Mouse (Mus musculus) neural tube, embryonic 14.5 days (tissue): ENCODE results near the gene Tmem245. TPM values are rescaled to one million over a fixed set of nuclear protein-coding genes. Genes with fewer than 3 reads are reported as not detected.
"Not testable (repeated sequence)": the region's sequence is repeated elsewhere in the genome, so short reads cannot be mapped to it uniquely, and the experiment has no call there.

Experiments used
- ATAC-seq: fragments of 200-750 bp; cut with Nextera tagmentation; 2 replicates; pipeline ENCODE4 v1.8.0; 2017; ENCODE audit warnings: low read depth, mild to moderate bottlenecking, moderate TSS enrichment, moderate library complexity
- H3K27ac ChIP-seq: fragments of 300-500 bp; sonication (generic); 2 replicates; pipeline ENCODE4 v1.5.1; 2014; ENCODE audit warnings: low read depth, mild to moderate bottlenecking, control low read depth, low read length, moderate library complexity, mixed read lengths
- H3K27me3 ChIP-seq: fragments of 300-500 bp; sonication (generic); 2 replicates; pipeline ENCODE4 v1.6.1; 2014; ENCODE audit warnings: low read length; ENCODE audit not compliant: control insufficient read depth, insufficient read depth
- H3K36me3 ChIP-seq: fragments of 300-500 bp; sonication (generic); 2 replicates; pipeline ENCODE4 v1.6.1; 2014; ENCODE audit warnings: low read length, mixed read lengths; ENCODE audit not compliant: control insufficient read depth, insufficient read depth
- H3K4me1 ChIP-seq: fragments of 300-500 bp; sonication (generic); 2 replicates; pipeline ENCODE4 v1.6.1; 2014; ENCODE audit warnings: low read length; ENCODE audit not compliant: control insufficient read depth, insufficient read depth
- H3K4me2 ChIP-seq: fragments of 300-500 bp; sonication (generic); 2 replicates; pipeline ENCODE4 v1.6.1; 2014; ENCODE audit warnings: mild to moderate bottlenecking, low read depth, low read length, control low read depth
- H3K4me3 ChIP-seq: fragments of 300-500 bp; sonication (generic); 2 replicates; pipeline ENCODE4 v1.5.1; 2014; ENCODE audit warnings: low read depth, low read length, control low read depth, mixed read lengths
- H3K9ac ChIP-seq: fragments of 300-500 bp; sonication (generic); replicated peaks from 2 replicates; pipeline ENCODE4 v1.6.1; 2014; ENCODE audit warnings: low read depth, mild to moderate bottlenecking, control low read depth, low read length, mixed read lengths
- H3K9me3 ChIP-seq: fragments of 300-500 bp; sonication (generic); 2 replicates; pipeline ENCODE4 v1.6.1; 2016; ENCODE audit warnings: low read length; ENCODE audit not compliant: control insufficient read depth
- WGBS: fragments of 180-500 bp; shearing (Covaris S2); extraction: QIAGEN DNeasy Blood & Tissue Kit; methylation state at CpG from one replicate; pipeline ENCODE4 v1.1.7; 2014; 5-methylcytosine and 5-hydroxymethylcytosine counted together
- polyA plus RNA-seq: library from polyadenylated mRNA; unstranded; fragments of >200 nt; fragmentation: Nextera tagmentation; extraction: Ambion mirVana; gene quantifications from 2 replicates; pipeline ENCODE4 v1.2.1, GENCODE M21; 2014

Tmem245 gene
- polyA plus RNA-seq, 1 experiment from 2014 or later = 9.3 TPM

DNA sequence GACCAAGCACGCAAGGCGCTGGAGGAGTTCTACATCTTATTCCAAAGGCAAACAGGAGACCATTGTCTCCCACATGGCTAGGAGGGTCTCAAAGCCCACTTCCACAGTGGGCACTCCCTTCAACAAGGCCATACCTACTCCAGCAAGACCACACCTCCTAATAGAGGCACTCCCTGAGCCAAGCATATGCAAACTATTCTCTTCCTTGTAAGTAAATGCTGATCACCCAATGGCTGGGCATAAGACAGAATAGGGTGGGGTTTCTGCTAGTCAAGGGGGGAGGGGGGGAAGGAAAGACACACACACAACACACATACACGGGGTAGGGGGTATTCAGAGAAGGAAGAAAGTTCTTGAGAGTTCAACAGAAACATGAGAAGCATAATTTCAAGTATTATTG is 53.0 kb downstream of the Tmem245 start:
- no peaks in the 10 kb centered on the region for H3K4me1 ChIP-seq
- WGBS = 97% methylated on average over 3 of the region's 3 CpGs
- ATAC-seq = no peak
- H3K27me3 ChIP-seq = no peaks in the 10 kb centered on the region
- no peak overlapping the region for H3K4me2 ChIP-seq
- H3K4me3 ChIP-seq = no peak overlapping the region
- no peak overlapping the region for H3K9ac ChIP-seq
- H3K27ac ChIP-seq = no peak overlapping the region
- no peaks in the 10 kb centered on the region for H3K9me3 ChIP-seq
- no peaks in the 10 kb centered on the region; the same call in 1 of the 2 replicates for H3K36me3 ChIP-seq

DNA sequence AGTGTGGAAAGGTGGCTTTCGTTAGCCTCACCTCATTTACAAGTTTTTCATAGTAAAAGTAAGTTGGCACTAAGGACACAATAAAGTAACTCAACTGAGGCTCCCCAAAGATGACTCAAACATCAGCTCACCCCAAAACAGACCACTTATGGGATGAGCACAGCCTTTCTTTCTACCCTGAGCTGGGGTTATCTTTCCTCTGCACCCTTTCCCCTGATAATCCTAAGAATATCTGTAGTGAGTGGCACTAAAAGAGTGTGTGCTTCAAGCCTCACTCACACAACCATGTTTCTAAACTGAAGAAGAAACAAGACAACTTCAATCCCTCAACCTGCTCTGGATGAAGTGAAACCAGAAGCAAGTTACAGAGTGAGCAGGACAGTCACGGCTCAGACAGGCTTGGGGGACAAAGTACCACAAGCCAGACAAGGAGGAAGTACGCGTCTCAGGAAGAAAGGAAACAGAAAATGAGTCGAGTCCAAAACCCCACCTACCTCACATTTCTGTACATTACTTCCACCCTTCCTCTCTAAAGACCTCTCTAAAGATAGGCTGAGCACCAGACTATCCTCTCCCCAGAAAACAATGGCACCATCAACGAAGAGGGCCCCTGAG is 54.6 kb downstream of the Tmem245 start:
- H3K4me3 ChIP-seq = no peak overlapping the region
- no peaks in the 10 kb centered on the region for H3K27me3 ChIP-seq
- 93% methylated on average over 6 of the region's 6 CpGs for WGBS
- no peak for ATAC-seq
- H3K27ac ChIP-seq = no peak overlapping the region
- H3K36me3 ChIP-seq = no peaks in the 10 kb centered on the region; the same call in 1 of the 2 replicates
- no peaks in the 10 kb centered on the region for H3K9me3 ChIP-seq
- no peak overlapping the region for H3K4me2 ChIP-seq
- no peaks in the 10 kb centered on the region for H3K4me1 ChIP-seq
- H3K9ac ChIP-seq = no peak overlapping the region

DNA sequence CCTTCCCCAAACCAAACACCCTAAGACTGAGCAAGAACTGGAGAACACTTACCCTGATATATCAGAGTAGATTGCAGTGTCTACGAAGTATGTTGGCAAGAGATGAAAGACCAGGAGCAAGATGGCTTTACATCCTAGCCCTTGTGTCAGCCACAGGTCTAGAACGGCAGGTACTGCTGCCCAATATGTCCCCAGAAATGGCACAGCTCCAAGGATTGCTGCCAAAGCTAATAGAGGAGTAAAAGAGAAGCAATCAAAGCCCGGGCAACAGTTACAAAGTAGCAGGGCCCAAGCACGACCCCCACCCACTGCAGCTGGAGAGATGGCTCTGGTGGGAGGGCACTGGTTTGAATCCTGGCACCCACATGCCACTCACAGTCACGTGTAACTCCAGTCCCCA is 58.8 kb downstream of the Tmem245 start:
- Histone ChIP-seq H3K4me2 (no peak overlapping the region), H3K27ac (no peak overlapping the region), H3K27me3 (no peaks in the 10 kb centered on the region), H3K9me3 (no peaks in the 10 kb centered on the region), H3K9ac (no peak overlapping the region), H3K4me1 (no peaks in the 10 kb centered on the region), H3K36me3 (no peaks in the 10 kb centered on the region), H3K4me3 (no peak overlapping the region)
- no peak for ATAC-seq
- WGBS = 79% methylated on average over 5 of the region's 5 CpGs

DNA sequence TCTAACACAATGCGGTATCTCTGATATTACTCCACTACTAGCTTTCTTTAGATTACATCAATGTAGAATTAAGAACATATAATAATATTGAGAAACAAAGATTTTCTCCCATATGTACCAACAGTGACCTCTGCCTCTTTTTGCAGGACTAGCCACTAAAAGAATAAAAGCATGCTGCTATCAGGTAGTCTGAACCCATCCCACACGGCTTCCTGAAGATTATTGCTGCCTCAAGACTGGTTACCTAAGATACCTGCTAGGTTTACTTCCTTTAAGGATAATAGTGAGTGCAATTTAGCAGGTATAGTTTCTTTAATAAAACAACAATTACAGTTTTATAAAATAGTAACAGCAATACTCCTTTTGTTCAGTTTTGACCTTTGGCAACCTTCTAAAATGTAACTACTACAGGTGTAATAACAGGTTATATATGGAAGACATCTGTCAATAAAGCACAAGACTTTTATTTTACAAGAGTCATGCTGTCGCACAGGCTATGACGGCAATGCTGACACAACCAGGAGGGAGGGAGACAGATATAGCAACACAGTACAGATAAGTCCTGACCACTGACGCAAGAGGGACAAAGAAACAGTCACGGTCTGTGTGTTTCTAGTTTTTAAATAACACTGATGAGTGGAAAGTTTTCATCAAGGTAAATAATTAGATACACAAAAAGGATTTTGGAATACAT is 60.8 kb downstream of the Tmem245 start:
- ATAC-seq = no peak
- no peaks in the 10 kb centered on the region for H3K27me3 ChIP-seq
- no peaks in the 10 kb centered on the region for H3K4me1 ChIP-seq
- H3K27ac ChIP-seq = no peak overlapping the region
- WGBS = 95% methylated on average over 6 of the region's 6 CpGs
- no peaks in the 10 kb centered on the region for H3K36me3 ChIP-seq
- H3K4me2 ChIP-seq = no peak overlapping the region
- H3K9ac ChIP-seq = no peak overlapping the region
- H3K4me3 ChIP-seq = no peak overlapping the region
- H3K9me3 ChIP-seq = no peaks in the 10 kb centered on the region

DNA sequence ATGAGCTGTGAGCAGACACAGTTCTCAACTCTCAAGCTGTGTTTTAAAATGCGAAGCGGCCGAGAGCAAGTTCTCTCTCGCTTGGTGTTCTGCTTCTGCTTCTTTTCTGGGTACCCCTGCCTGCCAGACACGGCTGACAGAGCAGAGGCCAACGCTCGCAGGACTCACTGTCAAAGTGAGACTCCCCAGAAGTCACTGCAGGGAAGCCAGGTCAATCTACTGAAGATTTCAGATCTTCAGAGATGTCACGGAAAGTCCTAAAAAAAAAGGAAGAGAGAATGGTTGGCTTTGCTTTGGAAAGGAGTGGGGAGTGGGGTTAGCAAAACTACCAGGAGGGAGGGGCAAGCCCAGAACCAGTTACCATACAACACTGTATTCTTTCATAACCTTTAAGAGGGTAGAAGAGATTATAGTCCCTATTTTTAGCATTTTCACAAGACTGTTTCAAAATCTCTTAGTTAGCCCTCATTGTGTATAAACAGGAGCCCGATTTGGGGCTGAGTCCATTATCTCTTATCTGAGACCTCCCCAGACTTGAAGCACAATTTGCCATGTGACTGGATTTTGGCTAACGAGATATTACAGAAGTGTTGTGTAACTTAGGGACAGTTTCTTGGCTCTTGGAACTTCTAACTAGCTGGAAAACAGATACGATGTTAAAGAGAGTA is 67.1 kb downstream of the Tmem245 start:
- H3K4me1 ChIP-seq = no peaks in the 10 kb centered on the region
- ATAC-seq = no peak
- no peak overlapping the region for H3K27ac ChIP-seq
- 94% methylated on average over 11 of the region's 11 CpGs for WGBS
- H3K9me3 ChIP-seq = no peaks in the 10 kb centered on the region
- H3K4me2 ChIP-seq = no peak overlapping the region
- no peak overlapping the region for H3K4me3 ChIP-seq
- H3K27me3 ChIP-seq = no peaks in the 10 kb centered on the region
- H3K9ac ChIP-seq = no peak overlapping the region
- H3K36me3 ChIP-seq = peaks cover 5% of the 10 kb centered on the region; the same call in 1 of the 2 replicates

DNA sequence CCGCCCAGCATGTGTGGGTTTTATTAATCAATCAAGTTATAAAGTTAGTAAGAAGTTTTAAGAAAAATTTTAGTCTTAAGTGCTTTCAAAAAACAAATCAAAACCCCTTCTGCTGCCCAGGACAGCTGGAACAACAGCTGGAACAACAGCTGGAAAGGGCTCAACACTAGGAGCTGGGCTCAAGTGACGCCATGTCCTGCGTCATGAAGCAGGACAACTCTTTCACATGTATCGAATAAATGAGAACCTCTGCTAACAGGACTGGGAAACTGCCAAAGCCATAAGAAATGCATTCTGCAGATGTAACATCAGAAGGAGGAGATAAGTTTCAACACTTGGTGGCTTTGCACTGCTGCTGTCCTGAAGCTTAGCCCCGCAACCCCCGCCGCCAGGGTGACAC is 68.3 kb downstream of the Tmem245 start:
- ATAC-seq = no peak
- Histone ChIP-seq H3K27ac (no peak overlapping the region), H3K36me3 (peaks cover 5% of the 10 kb centered on the region; the same call in 1 of the 2 replicates), H3K27me3 (no peaks in the 10 kb centered on the region), H3K9ac (no peak overlapping the region), H3K4me1 (no peaks in the 10 kb centered on the region), H3K4me2 (no peak overlapping the region), H3K4me3 (no peak overlapping the region), H3K9me3 (no peaks in the 10 kb centered on the region)
- WGBS = 96% methylated on average over 7 of the region's 7 CpGs

GRCm38 (mm10) chr4:56870541-56870940 is 76.7 kb downstream of the Tmem245 start:
- not testable (repeated sequence) for H3K4me3 ChIP-seq, H3K9ac ChIP-seq, H3K4me1 ChIP-seq, H3K9me3 ChIP-seq, H3K27me3 ChIP-seq, H3K27ac ChIP-seq, ATAC-seq, H3K36me3 ChIP-seq, H3K4me2 ChIP-seq
- 98% methylated on average over 11 of the region's 11 CpGs for WGBS

- Histone ChIP-seq H3K27ac (no peak overlapping the region), H3K9ac (no peak overlapping the region), H3K4me1 (peaks cover 11% of the 10 kb centered on the region), H3K4me3 (no peak overlapping the region), H3K27me3 (no peaks in the 10 kb centered on the region), H3K9me3 (no peaks in the 10 kb centered on the region), H3K36me3 (no peaks in the 10 kb centered on the region), H3K4me2 (no peak overlapping the region)
- no peak for ATAC-seq
- 70% methylated on average over 5 of the region's 5 CpGs for WGBS
Measured at GRCm38 (mm10) chr4:56867761-56868160, 79.5 kb downstream of the Tmem245 start.

- no peaks in the 10 kb centered on the region for H3K9me3 ChIP-seq
- no peak for ATAC-seq
- WGBS = 52% methylated on average over 4 of the region's 4 CpGs
- H3K36me3 ChIP-seq = no peaks in the 10 kb centered on the region
- no peak overlapping the region for H3K4me3 ChIP-seq
- H3K9ac ChIP-seq = no peak overlapping the region
- no peaks in the 10 kb centered on the region for H3K27me3 ChIP-seq
- H3K27ac ChIP-seq = no peak overlapping the region; the same call in 1 of the 2 replicates
- peaks cover 11% of the 10 kb centered on the region for H3K4me1 ChIP-seq
- no peak overlapping the region for H3K4me2 ChIP-seq
Measured at GRCm38 (mm10) chr4:56865971-56866370, 81.3 kb downstream of the Tmem245 start.
